Mouse (Mus musculus): Measurements from ENCODE around the gene Klhl21. TPM values are rescaled to one million over a fixed set of nuclear protein-coding genes. Genes with fewer than 3 reads are reported as not detected.

The Klhl21 gene
- polyA plus RNA-seq, 1 experiment from 2014 or later, result 10.6 TPM

DNA sequence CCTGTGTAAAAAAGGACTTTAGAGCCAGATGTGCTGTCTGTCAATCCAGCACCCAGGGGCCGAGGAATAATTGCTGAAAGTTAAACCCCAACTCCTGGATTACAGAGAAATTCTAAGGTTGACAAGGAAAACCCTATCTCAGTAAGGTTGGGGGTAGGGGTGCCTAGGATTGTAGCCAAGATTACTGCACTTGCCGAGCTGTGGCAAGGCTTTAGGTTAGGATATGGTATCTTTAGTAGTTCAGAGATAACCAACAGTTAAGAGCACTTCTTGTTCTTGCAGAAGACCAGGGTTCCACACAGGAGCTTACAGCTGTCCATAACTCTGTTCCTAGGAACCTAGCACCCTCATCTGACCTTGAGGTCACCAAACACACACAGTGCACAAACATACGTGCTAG lies 10.9 kb upstream of the Klhl21 start:
- Histone ChIP-seq H3K27ac (no peak overlapping the region), H3K4me1 (replicated peaks) (peaks cover 23% of the 10 kb centered on the region), H3K4me3 (replicated peaks) (peak overlapping the region; percentile 86; the same call in 1 of the 2 replicates), H3K36me3 (no peaks in the 10 kb centered on the region), H3K4me2 (replicated peaks) (no peak overlapping the region), H3K9ac (0 out of 2 replicates have a peak overlapping the region, but pooled peaks have one; percentile 74), H3K27me3 (replicated peaks) (no peaks in the 10 kb centered on the region), H3K9me3 (no peaks in the 10 kb centered on the region)
- ATAC-seq, result no peak
- 64% methylated on average over 3 of the region's 3 CpGs for WGBS

DNA sequence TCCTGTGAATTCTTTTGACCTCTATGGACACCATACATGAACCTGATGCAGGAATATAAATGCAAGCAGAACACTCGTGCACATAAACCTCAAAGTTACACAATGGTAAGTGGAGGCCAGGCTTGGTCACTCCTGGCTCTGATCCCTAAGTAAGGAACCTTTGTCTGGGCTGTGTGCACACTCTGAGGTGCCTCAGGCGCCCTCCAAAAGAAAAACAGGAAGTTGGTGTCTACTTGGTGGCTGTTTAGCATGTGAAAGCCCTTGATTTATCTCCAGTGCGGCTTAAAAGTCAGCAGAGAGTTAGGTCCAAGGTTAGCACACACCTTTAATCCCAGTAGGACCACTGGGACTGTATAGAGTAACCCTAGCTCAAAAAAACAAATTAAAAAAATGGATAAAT lies 9.1 kb upstream of the Klhl21 start:
- no peak overlapping the region for H3K4me3 ChIP-seq (replicated peaks)
- H3K4me1 ChIP-seq (replicated peaks), result peaks cover 10% of the 10 kb centered on the region
- H3K27me3 ChIP-seq (replicated peaks), result no peaks in the 10 kb centered on the region
- ATAC-seq, result no peak
- WGBS, result 65% methylated on average over 3 of the region's 3 CpGs
- H3K36me3 ChIP-seq, result no peaks in the 10 kb centered on the region
- no peak overlapping the region for H3K4me2 ChIP-seq (replicated peaks)
- H3K9ac ChIP-seq, result no peak overlapping the region
- no peaks in the 10 kb centered on the region for H3K9me3 ChIP-seq
- H3K27ac ChIP-seq, result no peak overlapping the region

DNA sequence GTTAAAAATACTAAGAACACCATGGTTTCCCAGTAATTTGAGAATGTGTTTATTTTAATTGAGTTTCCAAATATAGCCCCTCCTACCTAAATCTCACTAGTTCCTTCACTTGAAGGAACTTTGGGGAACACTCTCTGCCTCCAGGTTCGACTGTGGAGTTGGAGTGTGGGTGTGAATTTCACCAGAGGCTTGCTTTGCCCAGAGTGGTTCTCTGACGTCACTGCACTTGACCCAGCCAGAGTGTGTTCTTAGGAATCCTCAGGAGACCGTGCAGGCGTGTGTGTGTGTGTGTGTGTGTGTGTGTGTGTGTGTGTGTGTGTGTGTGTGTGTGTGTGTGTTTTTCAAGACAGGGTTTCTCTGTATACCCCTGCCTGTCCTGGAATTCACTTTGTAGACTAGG lies 7.7 kb upstream of the Klhl21 start:
- H3K27me3 ChIP-seq (replicated peaks), result no peaks in the 10 kb centered on the region

DNA sequence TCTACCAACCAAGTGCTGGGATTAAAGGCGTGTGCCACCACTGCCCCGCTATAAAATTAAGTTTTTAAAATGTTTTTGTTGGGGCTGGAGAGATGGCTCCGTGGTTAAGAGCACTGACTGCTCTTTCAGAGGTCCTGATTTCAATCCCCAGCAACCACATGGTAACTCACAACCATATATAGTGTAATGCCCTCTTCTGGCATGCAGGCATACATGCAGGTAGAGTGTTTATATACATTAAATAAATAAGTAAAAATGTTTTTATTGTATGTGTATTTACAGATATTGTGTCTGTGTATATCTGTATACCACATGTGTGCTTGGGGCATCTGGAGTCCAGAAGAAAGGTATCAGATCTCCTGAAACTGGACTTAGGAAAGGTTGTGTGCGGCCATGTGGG lies 7.3 kb upstream of the Klhl21 start:
- Histone ChIP-seq H3K9ac (no peak overlapping the region), H3K9me3 (no peaks in the 10 kb centered on the region), H3K27me3 (replicated peaks) (no peaks in the 10 kb centered on the region), H3K27ac (no peak overlapping the region), H3K36me3 (no peaks in the 10 kb centered on the region), H3K4me2 (replicated peaks) (no peak overlapping the region), H3K4me3 (replicated peaks) (no peak overlapping the region), H3K4me1 (replicated peaks) (peaks cover 7% of the 10 kb centered on the region)
- ATAC-seq, result no peak
- 69% methylated on average over 4 of the region's 4 CpGs for WGBS

More for the DNA sequence above, 7.7 kb upstream of the Klhl21 start:
- no peak overlapping the region for H3K27ac ChIP-seq
- H3K36me3 ChIP-seq, result no peaks in the 10 kb centered on the region
- H3K9me3 ChIP-seq, result no peaks in the 10 kb centered on the region
- no peak overlapping the region for H3K9ac ChIP-seq
- no peak for ATAC-seq
- H3K4me1 ChIP-seq (replicated peaks), result peaks cover 7% of the 10 kb centered on the region
- H3K4me2 ChIP-seq (replicated peaks), result no peak overlapping the region
- H3K4me3 ChIP-seq (replicated peaks), result no peak overlapping the region
- 21% methylated on average over 4 of the region's 4 CpGs for WGBS

DNA sequence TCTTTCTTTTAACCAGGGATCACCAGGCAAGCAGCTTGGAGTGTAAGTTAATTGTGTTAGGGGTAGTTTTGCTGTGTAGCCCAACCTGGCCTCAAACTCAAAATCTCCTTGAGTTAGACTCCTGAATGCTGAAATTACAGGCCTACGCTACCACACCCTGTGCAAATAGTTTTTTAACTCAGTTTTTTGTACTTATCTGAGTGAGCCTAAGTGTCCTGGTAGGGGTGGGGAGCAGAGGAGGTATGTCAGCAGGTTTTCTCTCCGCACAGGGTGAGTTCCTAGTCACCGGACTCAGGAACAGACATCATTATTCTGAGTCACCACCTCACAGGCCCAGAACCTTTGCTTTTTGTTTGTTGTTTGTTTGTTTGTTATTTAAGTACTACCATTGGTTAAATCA lies 6.5 kb upstream of the Klhl21 start:
- Histone ChIP-seq H3K36me3 (no peaks in the 10 kb centered on the region), H3K27me3 (replicated peaks) (no peaks in the 10 kb centered on the region), H3K9me3 (no peaks in the 10 kb centered on the region), H3K4me3 (replicated peaks) (no peak overlapping the region), H3K4me1 (replicated peaks) (peaks cover 7% of the 10 kb centered on the region), H3K9ac (no peak overlapping the region), H3K27ac (no peak overlapping the region), H3K4me2 (replicated peaks) (no peak overlapping the region)
- no peak for ATAC-seq
- WGBS, result 67% methylated on average over 3 of the region's 3 CpGs

DNA sequence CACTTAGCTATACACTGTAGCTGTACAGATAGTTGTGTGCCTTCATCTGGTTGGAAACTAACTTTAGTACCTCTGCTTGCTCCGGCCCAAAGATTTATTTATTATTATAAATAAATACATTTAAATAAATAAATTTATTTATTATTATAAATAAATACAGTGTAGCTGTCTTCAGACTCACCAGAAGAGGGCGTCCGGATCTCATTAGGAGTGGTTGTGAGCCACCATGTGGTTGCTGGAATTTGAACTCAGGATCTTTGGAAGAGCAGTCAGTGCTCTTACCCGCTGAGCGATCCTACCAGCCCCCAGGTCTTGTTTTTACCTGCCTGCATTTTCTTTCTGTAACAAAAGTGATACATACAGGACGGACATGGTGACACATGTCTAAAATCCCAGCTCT lies 2.5 kb upstream of the Klhl21 start:
- no peaks in the 10 kb centered on the region for H3K36me3 ChIP-seq
- H3K4me1 ChIP-seq (replicated peaks), result peaks cover 23% of the 10 kb centered on the region
- no peak for ATAC-seq
- H3K27ac ChIP-seq, result no peak overlapping the region
- H3K27me3 ChIP-seq (replicated peaks), result no peaks in the 10 kb centered on the region
- H3K9me3 ChIP-seq, result no peaks in the 10 kb centered on the region
- H3K9ac ChIP-seq, result no peak overlapping the region
- no peak overlapping the region for H3K4me2 ChIP-seq (replicated peaks)
- H3K4me3 ChIP-seq (replicated peaks), result no peak overlapping the region
- 82% methylated on average over 6 of the region's 6 CpGs for WGBS

DNA sequence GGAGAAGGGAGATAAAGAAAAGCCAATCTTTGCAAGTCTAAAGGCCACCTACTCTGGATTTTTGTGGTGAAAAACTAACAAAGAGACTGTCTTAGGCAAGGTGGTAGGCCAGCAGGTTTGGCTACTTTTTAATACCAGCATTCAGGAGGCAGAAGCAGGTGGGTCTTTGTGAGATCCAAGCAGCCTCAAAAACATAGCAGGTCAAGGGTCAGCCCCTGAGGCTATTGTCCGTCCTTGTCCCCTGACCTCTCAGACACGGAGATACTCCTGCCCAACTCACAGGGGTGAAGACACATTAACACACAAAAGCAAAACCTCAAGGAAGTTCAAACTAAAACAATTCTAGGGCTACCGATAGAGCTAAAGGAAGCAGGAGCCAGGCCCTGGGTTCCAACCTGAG lies 1.8 kb upstream of the Klhl21 start:
- ATAC-seq, result no peak
- Histone ChIP-seq H3K36me3 (no peaks in the 10 kb centered on the region), H3K9me3 (no peaks in the 10 kb centered on the region), H3K27me3 (replicated peaks) (no peaks in the 10 kb centered on the region), H3K27ac (no peak overlapping the region), H3K9ac (no peak overlapping the region), H3K4me3 (replicated peaks) (no peak overlapping the region), H3K4me1 (replicated peaks) (peaks cover 30% of the 10 kb centered on the region), H3K4me2 (replicated peaks) (no peak overlapping the region)
- WGBS, result 44% methylated on average over 3 of the region's 3 CpGs

DNA sequence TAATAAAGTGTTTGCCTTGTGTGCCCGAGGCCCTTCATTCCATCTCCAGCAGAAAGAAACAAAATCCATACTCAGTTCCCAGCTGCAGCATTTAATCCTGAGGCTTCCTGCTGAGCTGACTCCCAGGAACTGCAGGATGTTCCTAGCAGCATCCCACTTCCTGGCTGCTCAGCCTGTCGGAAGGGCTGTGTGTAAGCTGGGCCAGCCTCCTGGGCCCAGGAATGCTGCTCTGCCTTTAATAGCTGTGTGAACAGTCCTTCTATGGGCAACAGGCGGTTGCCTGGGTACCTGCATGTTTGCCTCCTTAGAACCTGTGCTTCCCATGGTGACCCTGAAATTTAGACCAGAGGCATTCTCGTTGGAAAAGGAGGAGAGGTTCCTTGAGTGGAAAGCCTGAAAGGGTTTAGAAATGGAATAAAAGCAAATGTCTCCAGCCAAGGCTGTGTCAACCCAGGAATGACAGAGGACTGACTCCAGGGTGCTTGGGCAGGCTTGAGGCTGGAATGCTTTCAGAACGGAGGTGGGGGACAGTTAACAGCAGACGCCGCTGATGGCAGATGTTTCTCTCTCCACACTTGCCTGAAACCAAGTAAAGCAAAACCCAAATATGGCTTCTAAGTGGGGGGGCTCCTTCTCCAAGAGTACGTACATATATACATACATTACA lies 989 bp upstream of the Klhl21 start:
- H3K9me3 ChIP-seq, result no peaks in the 10 kb centered on the region
- H3K9ac ChIP-seq, result 0 out of 2 replicates have a peak overlapping the region, but pooled peaks have one; percentile 65
- H3K27ac ChIP-seq, result peak overlapping the region; percentile 91
- H3K4me2 ChIP-seq (replicated peaks), result peak overlapping the region; percentile 96
- H3K4me3 ChIP-seq (replicated peaks), result peak overlapping the region; percentile 79
- H3K36me3 ChIP-seq, result no peaks in the 10 kb centered on the region
- 12% methylated on average over 8 of the region's 8 CpGs for WGBS
- no peak for ATAC-seq
- H3K4me1 ChIP-seq (replicated peaks), result peaks cover 33% of the 10 kb centered on the region
- H3K27me3 ChIP-seq (replicated peaks), result no peaks in the 10 kb centered on the region

DNA sequence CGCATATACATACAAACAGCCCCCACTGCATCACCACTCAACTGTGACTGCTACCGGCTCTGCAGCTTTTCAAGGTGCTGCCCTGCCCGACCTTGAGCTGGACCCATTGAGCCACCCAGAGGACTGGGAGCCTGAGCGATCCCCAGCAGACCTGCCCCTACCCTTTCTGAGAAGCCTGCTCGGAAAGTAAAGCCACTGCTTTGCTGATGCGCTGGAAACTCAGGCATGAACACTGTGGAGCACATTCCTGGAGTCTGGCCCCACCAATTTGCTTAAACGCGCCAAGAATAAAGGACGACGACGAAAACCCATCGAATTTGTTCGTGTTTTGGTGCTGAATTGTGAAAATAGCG lies 479 bp upstream of the Klhl21 start:
- Histone ChIP-seq H3K9ac (peak overlapping the region; percentile 65; the same call in 1 of the 2 replicates), H3K36me3 (no peaks in the 10 kb centered on the region), H3K27ac (peak overlapping the region; percentile 91), H3K9me3 (no peaks in the 10 kb centered on the region), H3K4me2 (replicated peaks) (peak overlapping the region; percentile 96), H3K4me1 (replicated peaks) (peaks cover 35% of the 10 kb centered on the region), H3K27me3 (replicated peaks) (no peaks in the 10 kb centered on the region), H3K4me3 (replicated peaks) (peak overlapping the region; percentile 79)
- ATAC-seq, result no peak
- 1% methylated on average over 14 of the region's 14 CpGs for WGBS

DNA sequence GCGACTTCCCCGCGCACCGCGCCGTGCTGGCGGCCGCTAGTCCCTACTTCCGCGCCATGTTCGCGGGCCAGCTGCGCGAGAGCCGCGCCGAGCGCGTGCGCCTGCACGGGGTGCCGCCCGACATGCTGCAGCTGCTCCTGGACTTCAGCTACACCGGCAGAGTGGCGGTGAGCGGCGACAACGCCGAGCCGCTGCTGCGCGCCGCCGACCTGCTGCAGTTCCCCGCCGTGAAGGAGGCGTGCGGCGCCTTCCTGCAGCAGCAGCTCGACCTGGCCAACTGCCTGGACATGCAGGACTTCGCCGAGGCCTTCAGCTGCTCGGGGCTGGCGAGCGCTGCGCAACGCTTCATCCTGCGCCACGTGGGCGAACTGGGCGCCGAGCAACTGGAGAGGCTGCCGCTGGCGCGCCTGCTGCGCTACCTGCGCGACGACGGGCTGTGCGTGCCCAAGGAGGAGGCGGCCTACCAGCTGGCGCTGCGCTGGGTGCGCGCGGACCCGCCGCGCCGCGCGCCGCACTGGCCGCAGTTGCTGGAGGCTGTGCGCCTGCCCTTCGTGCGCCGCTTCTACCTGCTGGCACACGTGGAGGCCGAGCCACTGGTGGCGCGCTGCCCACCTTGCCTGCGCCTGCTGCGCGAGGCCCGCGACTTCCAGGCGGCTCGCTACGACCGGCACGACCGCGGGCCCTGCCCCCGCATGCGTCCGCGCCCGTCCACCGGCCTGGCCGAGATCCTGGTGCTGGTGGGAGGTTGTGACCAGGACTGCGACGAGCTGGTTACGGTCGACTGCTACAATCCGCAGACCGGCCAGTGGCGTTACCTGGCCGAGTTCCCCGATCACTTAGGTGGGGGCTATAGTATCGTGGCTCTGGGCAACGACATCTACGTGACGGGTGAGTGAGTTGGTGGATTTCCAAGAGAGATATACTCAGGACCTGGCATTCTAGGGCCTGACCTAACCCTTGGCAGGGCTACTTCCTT lies 761 bp downstream of the Klhl21 start:
- Histone ChIP-seq H3K4me3 (replicated peaks) (peak overlapping the region; percentile 79), H3K27ac (peak overlapping the region; percentile 91), H3K36me3 (no peaks in the 10 kb centered on the region), H3K4me1 (replicated peaks) (peaks cover 38% of the 10 kb centered on the region), H3K4me2 (replicated peaks) (peak overlapping the region; percentile 96), H3K27me3 (replicated peaks) (no peaks in the 10 kb centered on the region), H3K9ac (peak overlapping the region; percentile 65), H3K9me3 (no peaks in the 10 kb centered on the region)
- under 1% methylated on average over 104 of the region's 115 CpGs for WGBS
- peak; percentile 79 for ATAC-seq

DNA sequence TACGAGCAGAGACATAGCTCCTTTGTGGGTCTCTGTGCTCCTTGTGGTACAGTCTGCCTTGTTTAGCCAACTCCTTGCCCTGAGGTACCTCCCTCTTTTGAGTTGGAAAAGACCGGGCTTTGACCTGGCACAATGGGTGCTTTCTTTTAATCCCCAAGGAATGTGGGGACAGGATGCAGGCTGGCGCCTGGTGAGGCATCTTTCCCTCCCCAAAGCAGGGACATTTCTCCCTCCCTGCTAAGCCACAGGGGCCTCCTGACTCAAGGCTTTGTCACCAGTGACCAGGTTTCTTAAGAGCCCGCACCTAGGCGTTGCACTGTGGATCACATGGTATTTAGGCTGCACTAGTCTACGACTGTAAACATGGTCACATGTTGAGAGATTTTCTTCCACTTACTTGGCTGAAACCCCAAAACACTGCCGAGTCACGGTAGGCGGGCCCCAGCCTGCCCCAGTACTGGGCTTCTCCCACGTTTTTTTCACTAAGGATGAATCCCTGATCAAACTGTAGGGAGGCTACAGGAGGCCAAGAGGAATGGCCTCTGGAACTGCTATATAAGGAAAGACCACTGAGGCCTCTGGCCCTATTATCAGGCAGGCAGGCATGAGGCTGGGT lies 1.6 kb downstream of the Klhl21 start:
- H3K27me3 ChIP-seq (replicated peaks), result no peaks in the 10 kb centered on the region
- 2% methylated on average over 10 of the region's 10 CpGs for WGBS
- H3K27ac ChIP-seq, result no peak overlapping the region
- H3K36me3 ChIP-seq, result peaks cover 6% of the 10 kb centered on the region
- ATAC-seq, result peak; percentile 27
- peaks cover 38% of the 10 kb centered on the region for H3K4me1 ChIP-seq (replicated peaks)
- H3K9me3 ChIP-seq, result no peaks in the 10 kb centered on the region
- H3K9ac ChIP-seq, result peak overlapping the region; percentile 65
- peak overlapping the region; percentile 79 for H3K4me3 ChIP-seq (replicated peaks)
- peak overlapping the region; percentile 96 for H3K4me2 ChIP-seq (replicated peaks)

DNA sequence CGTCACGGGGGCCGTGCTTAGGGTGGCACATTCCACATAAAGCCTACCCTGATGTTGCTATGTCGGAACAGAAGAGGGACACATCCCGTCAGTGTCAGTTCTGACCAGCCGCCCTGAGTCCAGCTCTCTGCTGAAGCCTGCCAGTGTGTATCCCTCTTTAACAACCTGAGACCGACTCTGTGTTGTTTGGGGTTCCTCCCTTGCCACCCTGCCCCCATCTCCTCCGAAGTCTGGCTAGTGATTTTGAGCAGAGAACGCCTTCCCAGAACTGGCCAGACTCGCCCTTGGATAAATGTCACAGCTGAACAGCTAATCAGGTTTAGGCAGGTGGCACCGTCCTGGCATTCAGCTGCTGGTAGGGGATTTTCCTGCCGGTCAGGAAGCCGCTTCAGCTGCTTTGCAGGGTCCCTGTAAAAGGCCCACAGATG lies 2.1 kb downstream of the Klhl21 start:
- peaks cover 38% of the 10 kb centered on the region for H3K4me1 ChIP-seq (replicated peaks)
- peaks cover 6% of the 10 kb centered on the region for H3K36me3 ChIP-seq

More for the DNA sequence above, 2.1 kb downstream of the Klhl21 start:
- H3K27me3 ChIP-seq (replicated peaks), result no peaks in the 10 kb centered on the region
- ATAC-seq, result no peak
- peak overlapping the region; percentile 79 for H3K4me3 ChIP-seq (replicated peaks)
- H3K9me3 ChIP-seq, result no peaks in the 10 kb centered on the region
- WGBS, result 16% methylated on average over 13 of the region's 13 CpGs
- 0 out of 2 replicates have a peak overlapping the region, but pooled peaks have one; percentile 29 for H3K27ac ChIP-seq
- peak overlapping the region; percentile 96 for H3K4me2 ChIP-seq (replicated peaks)
- H3K9ac ChIP-seq, result peak overlapping the region; percentile 65
